Mouse (Mus musculus) lung, embryonic 15.5 days (tissue): Measurements from ENCODE around the gene Tmem222. TPM values are rescaled to one million over a fixed set of nuclear protein-coding genes. Genes with fewer than 3 reads are reported as not detected.
A peak's percentile ranks its signal among the peaks of the same experiment; 100 is the strongest.

Source experiments
- ATAC-seq: fragments of 200-750 bp; cut with Nextera tagmentation; 2 replicates; pipeline ENCODE4 v1.8.0; 2017; ENCODE audit warnings: moderate number of reproducible peaks, borderline replicate concordance; ENCODE audit not compliant: low FRiP score, low TSS enrichment; ENCODE audit errors: extremely low read depth
- H3K27ac ChIP-seq: fragments of 300-500 bp; sonication (generic); 2 replicates; pipeline ENCODE4 v1.5.1; 2015; ENCODE audit warnings: moderate library complexity, mild to moderate bottlenecking, inconsistent platforms
- H3K27me3 ChIP-seq: fragments of 300-500 bp; sonication (generic); 2 replicates; pipeline ENCODE4 v1.6.1; 2015; ENCODE audit warnings: inconsistent platforms
- H3K36me3 ChIP-seq: fragments of 300-500 bp; sonication (generic); 2 replicates; pipeline ENCODE4 v1.6.1; 2015; ENCODE audit warnings: inconsistent platforms
- H3K4me1 ChIP-seq: fragments of 300-500 bp; sonication (generic); 2 replicates; pipeline ENCODE4 v1.6.1; 2015; ENCODE audit warnings: inconsistent platforms
- H3K4me2 ChIP-seq: fragments of 300-500 bp; sonication (generic); 2 replicates; pipeline ENCODE4 v1.6.1; 2015; ENCODE audit warnings: inconsistent platforms, mild to moderate bottlenecking, moderate library complexity
- H3K4me3 ChIP-seq: fragments of 300-500 bp; sonication (generic); 2 replicates; pipeline ENCODE4 v1.5.1; 2015; ENCODE audit warnings: mild to moderate bottlenecking, inconsistent platforms
- H3K9ac ChIP-seq: fragments of 300-500 bp; sonication (generic); 2 replicates; pipeline ENCODE4 v1.6.1; 2015; ENCODE audit warnings: inconsistent platforms
- H3K9me3 ChIP-seq: fragments of 300-500 bp; sonication (generic); 2 replicates; pipeline ENCODE4 v1.6.1; 2016; ENCODE audit warnings: inconsistent platforms
- WGBS: fragments of 180-500 bp; shearing (Covaris S2); methylation state at CpG from one replicate; pipeline ENCODE4 v1.1.7; 2015; 5-methylcytosine and 5-hydroxymethylcytosine counted together
- polyA plus RNA-seq: library from polyadenylated mRNA; unstranded; fragments of >200 nt; fragmentation: Nextera tagmentation; extraction: Ambion mirVana; gene quantifications from 2 replicates; pipeline ENCODE4 v1.2.1, GENCODE M21; 2015

Tmem222 gene
- polyA plus RNA-seq, 1 experiment from 2014 or later = 79.8 TPM

DNA sequence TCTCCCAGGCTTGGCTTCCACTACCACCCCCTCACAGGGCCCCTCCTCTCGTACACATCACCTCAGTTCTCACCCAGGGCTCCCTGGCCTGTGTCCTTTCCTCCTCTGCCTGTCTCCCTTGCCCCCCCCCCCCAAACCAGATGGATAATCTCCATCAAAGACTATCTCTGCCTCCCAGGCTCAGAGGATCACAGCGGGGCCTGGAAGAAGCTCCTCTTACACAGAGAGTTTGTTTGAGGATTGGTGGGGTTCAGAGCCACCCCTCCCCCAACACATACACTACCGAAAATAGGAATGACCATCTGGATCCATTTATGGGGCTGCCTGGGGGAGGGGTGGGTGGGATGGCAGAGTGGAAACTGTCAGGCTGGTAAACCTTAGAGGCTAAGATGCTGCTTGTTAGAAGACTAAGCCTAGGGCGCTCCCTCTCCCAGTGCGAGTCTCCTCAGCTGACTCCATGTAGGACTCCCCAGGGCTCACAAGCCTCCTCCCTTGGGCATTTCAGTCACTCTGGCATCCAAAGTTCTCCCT lies 4.4 kb upstream of the Tmem222 start:
- Histone ChIP-seq H3K4me2 (no peak overlapping the region), H3K27ac (peak overlapping the region; percentile 48; the same call in 1 of the 2 replicates), H3K9me3 (no peaks in the 10 kb centered on the region), H3K4me1 (peaks cover 6% of the 10 kb centered on the region; the same call in 1 of the 2 replicates), H3K27me3 (no peaks in the 10 kb centered on the region), H3K36me3 (no peaks in the 10 kb centered on the region), H3K4me3 (no peak overlapping the region), H3K9ac (no peak overlapping the region)
- 20% methylated on average over 5 of the region's 5 CpGs for whole genome bisulfite sequencing
- peak; percentile 4; the same call in 1 of the 2 replicates for ATAC-seq

DNA sequence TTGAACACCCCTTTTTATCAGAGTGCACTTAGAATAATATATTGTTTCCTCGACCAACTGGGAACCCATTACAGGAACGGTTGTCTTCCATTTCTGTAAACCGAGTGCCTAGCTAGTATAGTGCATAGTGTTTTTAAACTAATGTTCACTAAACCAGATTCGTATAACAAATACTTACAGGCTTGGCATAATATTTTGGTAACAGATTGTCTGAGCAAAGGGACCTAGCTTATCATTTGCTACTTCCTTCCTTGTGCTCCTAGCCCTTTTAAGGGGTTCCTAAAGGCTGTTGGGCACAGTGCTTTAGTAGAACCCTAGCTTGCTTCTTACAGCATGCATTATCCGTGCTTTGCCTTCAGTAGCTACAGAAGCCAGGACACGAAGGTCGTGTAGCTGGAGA lies 3.9 kb upstream of the Tmem222 start:
- Histone ChIP-seq H3K9ac (no peak overlapping the region), H3K36me3 (no peaks in the 10 kb centered on the region), H3K27me3 (no peaks in the 10 kb centered on the region), H3K4me3 (no peak overlapping the region), H3K27ac (peak overlapping the region; percentile 48; the same call in 1 of the 2 replicates), H3K4me2 (no peak overlapping the region), H3K9me3 (no peaks in the 10 kb centered on the region), H3K4me1 (peaks cover 10% of the 10 kb centered on the region)
- WGBS = 27% methylated on average over 7 of the region's 7 CpGs
- no peak for ATAC-seq

DNA sequence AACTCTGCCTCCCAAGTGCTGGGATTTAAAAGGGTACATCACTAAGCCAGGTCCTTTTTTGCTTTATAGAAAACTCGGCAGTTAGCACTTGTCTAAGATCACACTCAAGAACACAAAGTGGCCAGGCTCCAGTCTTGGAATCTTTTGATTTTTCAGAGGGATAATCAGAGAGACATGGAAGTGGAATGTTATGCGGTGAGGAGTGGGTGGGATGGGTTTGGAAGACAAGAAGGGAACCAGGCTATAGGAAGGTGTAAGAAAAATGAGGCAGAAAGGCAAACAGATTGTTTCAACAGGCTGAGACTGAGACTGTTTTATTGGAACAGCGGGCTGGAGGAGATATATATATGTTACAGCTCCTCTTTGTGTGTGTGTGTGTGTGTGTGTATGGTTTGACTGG lies 890 bp upstream of the Tmem222 start:
- 84% methylated on average over 3 of the region's 3 CpGs for WGBS
- H3K4me1 ChIP-seq = peaks cover 19% of the 10 kb centered on the region
- H3K9me3 ChIP-seq = no peaks in the 10 kb centered on the region
- H3K9ac ChIP-seq = no peak overlapping the region
- H3K36me3 ChIP-seq = no peaks in the 10 kb centered on the region
- no peak for ATAC-seq
- peak overlapping the region; percentile 82 for H3K27ac ChIP-seq
- no peaks in the 10 kb centered on the region for H3K27me3 ChIP-seq
- no peak overlapping the region for H3K4me3 ChIP-seq
- peak overlapping the region; percentile 55 for H3K4me2 ChIP-seq

DNA sequence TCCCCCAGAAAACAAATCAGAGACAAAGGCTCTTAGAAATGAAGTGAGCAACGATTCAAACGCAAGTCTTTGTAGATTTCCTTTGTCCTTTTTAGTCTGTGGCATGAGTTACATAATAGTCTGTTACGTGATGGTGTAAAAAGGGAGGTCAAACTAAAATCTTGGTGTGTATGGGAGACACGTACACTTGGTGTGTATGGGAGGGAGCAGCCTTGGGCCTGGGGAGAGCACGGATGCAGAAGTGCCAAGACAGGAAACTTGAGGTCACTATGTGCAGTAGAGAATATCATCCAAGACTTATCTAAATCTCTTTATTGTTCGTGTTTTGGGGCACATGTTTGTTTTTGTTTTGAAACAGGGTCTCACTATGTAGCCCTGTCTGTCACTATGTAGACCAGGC lies 475 bp upstream of the Tmem222 start:
- ATAC-seq = no peak
- 18% methylated on average over 6 of the region's 6 CpGs for WGBS

DNA sequence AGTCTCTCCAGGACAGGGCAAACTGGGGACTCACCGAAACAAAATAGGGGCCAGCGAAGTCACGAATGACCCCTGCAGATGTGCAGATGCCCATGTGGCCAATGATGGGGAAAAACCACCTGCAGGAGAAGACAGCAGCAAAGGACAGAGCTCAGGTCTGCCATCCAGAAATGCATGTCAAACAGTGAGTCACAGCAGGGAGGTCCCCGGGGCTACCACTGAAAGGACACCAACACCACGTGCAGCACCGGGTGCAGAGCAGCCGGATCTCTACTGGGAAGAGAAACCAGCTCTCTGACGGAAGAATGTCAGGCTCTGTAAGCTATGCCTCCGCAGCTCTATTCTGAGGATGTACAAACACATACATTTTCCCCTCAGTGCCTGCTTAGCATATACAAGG lies 6.7 kb downstream of the Tmem222 start:
- peaks cover 39% of the 10 kb centered on the region for H3K36me3 ChIP-seq

More for the DNA sequence above, 475 bp upstream of the Tmem222 start:
- no peaks in the 10 kb centered on the region for H3K9me3 ChIP-seq
- peak overlapping the region; percentile 67; the same call in 1 of the 2 replicates for H3K9ac ChIP-seq
- H3K27ac ChIP-seq = peak overlapping the region; percentile 82
- peak overlapping the region; percentile 59 for H3K4me3 ChIP-seq
- peaks cover 19% of the 10 kb centered on the region for H3K4me1 ChIP-seq
- H3K4me2 ChIP-seq = peak overlapping the region; percentile 55
- no peaks in the 10 kb centered on the region for H3K36me3 ChIP-seq
- no peaks in the 10 kb centered on the region for H3K27me3 ChIP-seq

DNA sequence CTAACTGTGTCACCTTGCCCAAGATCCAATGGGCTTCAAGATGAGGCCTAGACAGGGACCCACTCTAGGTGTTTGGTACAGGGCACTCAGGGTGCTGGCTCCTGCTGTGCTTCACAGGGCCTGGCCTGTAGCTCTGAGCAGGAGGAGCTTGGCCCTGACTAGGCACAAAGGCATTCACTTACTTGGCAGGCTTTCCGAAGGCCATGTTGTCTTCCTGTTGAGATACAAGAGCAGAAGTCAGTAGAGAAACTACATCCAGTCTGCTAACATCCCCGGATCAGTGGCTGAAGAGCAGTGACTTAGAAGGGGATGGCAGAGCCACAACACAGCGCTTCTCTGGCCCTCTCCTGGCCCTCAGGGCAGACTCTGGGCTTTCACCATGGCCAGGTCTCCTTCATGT lies 8.0 kb downstream of the Tmem222 start:
- H3K4me3 ChIP-seq = no peak overlapping the region
- H3K27me3 ChIP-seq = no peaks in the 10 kb centered on the region
- H3K9me3 ChIP-seq = no peaks in the 10 kb centered on the region
- WGBS = 85% methylated on average over 3 of the region's 3 CpGs
- no peaks in the 10 kb centered on the region for H3K4me1 ChIP-seq
- no peak overlapping the region for H3K4me2 ChIP-seq
- peaks cover 51% of the 10 kb centered on the region for H3K36me3 ChIP-seq
- no peak overlapping the region for H3K27ac ChIP-seq
- H3K9ac ChIP-seq = no peak overlapping the region
- no peak for ATAC-seq

More for the DNA sequence above, 6.7 kb downstream of the Tmem222 start:
- Histone ChIP-seq H3K27me3 (no peaks in the 10 kb centered on the region), H3K9ac (no peak overlapping the region), H3K4me1 (peaks cover 4% of the 10 kb centered on the region; the same call in 1 of the 2 replicates), H3K9me3 (no peaks in the 10 kb centered on the region), H3K4me2 (no peak overlapping the region), H3K27ac (no peak overlapping the region), H3K4me3 (no peak overlapping the region)
- ATAC-seq = no peak
- WGBS = 89% methylated on average over 9 of the region's 9 CpGs

DNA sequence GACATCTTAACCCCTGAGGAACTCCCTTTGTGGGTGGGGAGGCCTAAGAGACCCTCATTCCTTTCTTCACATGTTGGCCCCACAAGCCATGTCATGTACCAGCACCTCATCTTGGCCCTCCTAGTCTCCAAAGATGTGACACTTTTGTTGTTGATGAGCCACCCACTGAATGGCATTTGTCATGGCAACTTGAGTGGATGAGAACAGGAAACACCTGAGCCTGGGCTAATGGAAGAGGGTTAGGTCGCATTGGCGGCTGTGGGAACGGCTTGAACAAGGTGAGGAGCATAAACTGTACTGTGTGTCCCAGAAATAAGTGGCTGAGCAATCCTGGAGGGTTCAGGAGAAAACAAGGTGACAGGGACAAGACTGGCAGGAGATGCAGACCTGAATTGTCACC lies 8.7 kb downstream of the Tmem222 start:
- WGBS = 82% methylated on average over 3 of the region's 3 CpGs
- Histone ChIP-seq H3K4me1 (no peaks in the 10 kb centered on the region), H3K27me3 (no peaks in the 10 kb centered on the region), H3K36me3 (peaks cover 56% of the 10 kb centered on the region), H3K4me3 (no peak overlapping the region), H3K4me2 (no peak overlapping the region), H3K9me3 (no peaks in the 10 kb centered on the region), H3K27ac (no peak overlapping the region), H3K9ac (no peak overlapping the region)
- ATAC-seq = no peak

DNA sequence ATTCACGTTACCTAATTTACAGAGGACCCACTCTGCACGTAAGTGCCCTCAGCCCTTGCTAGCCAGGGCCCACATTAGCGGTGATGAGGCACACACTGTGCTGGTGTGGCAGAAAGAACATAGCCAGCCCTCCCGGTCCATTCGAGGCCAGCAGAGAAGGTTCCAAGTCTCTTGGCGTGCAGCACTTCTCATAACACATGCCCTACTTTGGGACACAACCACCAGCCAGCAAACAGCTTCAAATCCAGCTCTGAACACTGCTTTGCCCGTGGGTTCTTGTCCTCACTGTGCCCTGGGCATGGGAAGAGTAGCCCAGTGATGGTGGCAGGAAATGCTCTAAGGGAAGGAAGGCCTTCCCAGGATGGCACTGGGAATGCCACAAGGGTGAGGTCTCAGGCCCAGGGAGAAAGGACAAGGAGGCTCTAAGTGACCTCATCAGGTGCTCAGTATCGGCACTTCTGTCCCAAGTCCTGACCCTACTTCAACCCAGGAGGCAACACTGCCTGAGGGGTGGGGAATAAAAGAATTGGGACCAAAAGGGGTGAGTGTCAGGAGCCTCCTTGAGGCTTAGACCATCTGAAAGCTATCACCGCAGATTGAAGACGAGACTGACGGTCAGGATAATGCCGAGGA lies 11.2 kb downstream of the Tmem222 start:
- no peak overlapping the region for H3K27ac ChIP-seq
- H3K4me3 ChIP-seq = no peak overlapping the region
- no peak overlapping the region for H3K4me2 ChIP-seq
- no peaks in the 10 kb centered on the region for H3K9me3 ChIP-seq
- no peaks in the 10 kb centered on the region for H3K4me1 ChIP-seq
- no peak overlapping the region for H3K9ac ChIP-seq
- no peaks in the 10 kb centered on the region for H3K27me3 ChIP-seq
- ATAC-seq = no peak
- H3K36me3 ChIP-seq = peaks cover 56% of the 10 kb centered on the region
- 92% methylated on average over 12 of the region's 12 CpGs for WGBS

DNA sequence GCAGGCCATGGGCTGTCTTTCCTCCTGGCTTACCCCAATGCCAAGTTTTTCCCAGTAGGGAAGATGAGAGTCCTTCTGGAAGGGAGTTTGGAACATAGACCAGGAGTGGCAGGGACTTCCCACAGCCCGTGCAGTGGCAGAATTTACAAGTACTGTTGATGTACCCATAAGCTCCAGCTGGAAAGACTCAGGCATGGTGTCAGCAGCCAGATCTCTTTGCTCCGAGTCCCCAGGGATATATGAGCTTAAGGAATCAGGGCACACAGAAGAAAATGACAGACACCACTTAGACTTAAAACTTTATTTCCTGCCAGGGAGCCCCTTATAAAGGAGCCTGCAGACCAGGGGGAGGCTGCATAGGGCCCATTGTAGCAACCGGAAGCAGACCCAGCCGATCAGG lies 11.8 kb downstream of the Tmem222 start:
- Histone ChIP-seq H3K27ac (no peak overlapping the region), H3K27me3 (no peaks in the 10 kb centered on the region), H3K4me3 (no peak overlapping the region), H3K9me3 (no peaks in the 10 kb centered on the region), H3K9ac (no peak overlapping the region), H3K4me1 (no peaks in the 10 kb centered on the region), H3K36me3 (peaks cover 56% of the 10 kb centered on the region), H3K4me2 (no peak overlapping the region)
- no peak for ATAC-seq
- WGBS = 89% methylated on average over 4 of the region's 4 CpGs

DNA sequence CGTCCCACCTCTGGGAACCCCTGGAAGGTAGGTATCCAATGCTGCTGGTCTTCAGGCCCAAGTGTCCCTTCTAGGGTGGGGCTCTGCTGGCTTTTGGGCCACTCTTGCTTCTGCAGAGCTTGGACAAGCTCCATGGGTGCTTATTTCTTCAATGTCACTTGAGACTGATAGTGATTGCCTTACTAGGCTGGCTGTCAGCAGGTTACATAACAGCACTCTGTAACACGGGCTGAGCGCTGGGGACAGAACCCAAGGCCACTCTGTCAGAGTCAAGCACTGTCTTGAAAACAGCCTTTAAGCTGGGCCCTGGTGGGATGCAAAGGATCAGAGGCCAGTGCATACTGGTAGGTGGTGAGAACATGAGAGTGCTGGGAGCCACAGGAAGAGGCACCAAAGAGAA lies 12.3 kb downstream of the Tmem222 start:
- Histone ChIP-seq H3K9me3 (no peaks in the 10 kb centered on the region), H3K4me1 (no peaks in the 10 kb centered on the region), H3K9ac (no peak overlapping the region), H3K4me3 (no peak overlapping the region), H3K27ac (no peak overlapping the region), H3K36me3 (peaks cover 56% of the 10 kb centered on the region), H3K4me2 (no peak overlapping the region), H3K27me3 (no peaks in the 10 kb centered on the region)
- WGBS = 86% methylated on average over 3 of the region's 3 CpGs
- no peak for ATAC-seq

DNA sequence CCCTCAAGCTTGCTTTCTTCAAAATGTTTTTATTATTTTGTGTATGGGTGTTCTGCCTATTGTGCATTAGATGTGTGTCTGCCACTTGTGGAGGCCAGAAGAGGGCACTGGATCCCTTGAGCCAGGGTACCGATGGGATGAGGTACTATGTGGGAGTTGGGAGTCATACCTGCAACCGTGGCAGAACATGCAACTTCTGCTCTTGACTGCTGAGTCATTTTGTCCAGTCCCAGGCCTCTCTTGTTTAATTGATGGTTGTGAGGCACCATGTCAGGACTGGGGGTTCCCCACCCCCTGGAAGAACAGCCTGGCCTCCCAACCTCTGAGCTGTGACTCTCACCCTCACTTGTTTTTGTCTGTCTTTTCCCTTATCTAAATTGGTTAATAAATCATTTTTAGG lies 13.0 kb downstream of the Tmem222 start:
- Histone ChIP-seq H3K27ac (no peak overlapping the region), H3K9me3 (no peaks in the 10 kb centered on the region), H3K9ac (no peak overlapping the region), H3K27me3 (no peaks in the 10 kb centered on the region), H3K36me3 (peaks cover 53% of the 10 kb centered on the region), H3K4me2 (no peak overlapping the region), H3K4me3 (no peak overlapping the region), H3K4me1 (no peaks in the 10 kb centered on the region)
- no peak for ATAC-seq
- 98% methylated on average over 2 of the region's 2 CpGs for WGBS

DNA sequence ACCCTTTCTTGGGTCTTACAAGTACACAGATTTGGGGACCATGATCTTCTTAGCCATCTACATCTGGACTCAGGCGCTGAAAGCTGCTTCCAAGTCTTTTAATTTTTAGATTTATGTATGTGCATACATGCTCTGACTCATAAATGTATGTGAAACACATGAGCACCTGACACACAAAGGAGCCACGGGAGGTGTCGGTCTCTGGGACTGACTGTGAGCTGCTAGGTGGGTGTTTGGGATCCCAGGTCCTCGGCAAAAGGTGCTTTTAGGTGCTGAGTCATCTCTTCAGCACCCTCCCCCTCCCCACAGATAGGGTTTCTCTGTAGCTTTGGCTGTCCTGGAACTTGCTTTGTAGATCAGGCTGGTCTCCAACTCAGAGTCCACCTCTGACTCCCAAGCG lies 13.8 kb downstream of the Tmem222 start:
- ATAC-seq = no peak
- no peak overlapping the region for H3K4me2 ChIP-seq

More for the DNA sequence above, 13.8 kb downstream of the Tmem222 start:
- 87% methylated on average over 5 of the region's 5 CpGs for WGBS
- no peaks in the 10 kb centered on the region for H3K27me3 ChIP-seq
- H3K9me3 ChIP-seq = no peaks in the 10 kb centered on the region
- no peak overlapping the region for H3K4me3 ChIP-seq
- H3K36me3 ChIP-seq = peaks cover 45% of the 10 kb centered on the region
- no peaks in the 10 kb centered on the region for H3K4me1 ChIP-seq
- no peak overlapping the region for H3K27ac ChIP-seq
- H3K9ac ChIP-seq = no peak overlapping the region
